Mouse (Mus musculus): ENCODE data around the gene Olfr316. TPM values are rescaled to one million over a fixed set of nuclear protein-coding genes. Genes with fewer than 3 reads are reported as not detected.
"Not testable (repeated sequence)": the region's sequence is repeated elsewhere in the genome, so short reads cannot be mapped to it uniquely, and the experiment has no call there.

Gene Olfr316
- polyA plus RNA-seq (2016; fragmentation: Nextera tagmentation; extraction: Ambion mirVana): not detected in 2 replicates

DNA sequence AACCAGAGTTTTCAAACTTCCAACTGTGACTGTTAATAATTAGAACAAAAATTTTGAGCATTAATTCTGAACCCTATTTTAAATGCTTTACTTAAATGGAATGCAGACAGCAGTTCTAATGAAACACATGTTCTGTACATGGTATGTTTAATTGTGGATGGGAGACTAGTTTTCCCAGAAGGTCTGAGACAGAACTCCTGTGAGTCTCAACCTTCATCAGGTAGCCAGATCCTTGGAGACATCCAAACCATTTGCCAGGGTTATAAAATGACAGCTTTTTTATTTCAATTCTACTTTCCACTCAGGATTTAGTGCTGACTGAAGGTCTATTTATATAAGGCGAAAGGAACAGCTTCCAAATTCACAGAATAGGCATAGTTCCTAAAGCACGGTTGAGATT is at the start of gene Olfr316:
Olfr316 (plus strand) TSS at position 301 of the 400 bp plus-strand sequence.
- 99% methylated on average over 2 of the region's 2 CpGs for WGBS
- no peak for ATAC-seq (ENCODE audit: low FRiP score, low read depth)
- H3K4me2 ChIP-seq (replicated peaks): no peak within 1 kb of the TSS

DNA sequence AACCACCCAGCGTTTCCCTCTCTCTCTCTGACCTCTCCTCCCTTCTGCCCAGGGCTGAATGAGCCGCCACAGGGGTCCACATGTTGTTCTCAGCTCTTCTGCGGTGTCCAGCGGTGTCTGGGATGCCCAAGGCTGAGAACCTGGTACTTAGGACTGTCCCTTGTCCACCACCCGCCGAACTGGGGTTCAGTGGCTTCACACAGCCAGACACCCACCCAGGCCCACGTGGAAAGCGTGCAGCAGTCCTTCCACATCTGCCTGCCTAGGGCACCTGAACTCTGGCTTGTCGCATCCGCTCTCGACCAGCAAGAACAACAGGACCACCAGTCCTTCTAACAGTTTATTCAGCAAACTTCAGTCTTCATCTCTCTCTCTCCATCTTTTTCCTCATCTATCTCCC is 43.4 kb upstream of the Olfr316 start:
- ATAC-seq (ENCODE audit: low FRiP score, low read depth): no peak
- Histone ChIP-seq H3K9me3 (no peaks in the 10 kb centered on the region), H3K4me1 (no peaks in the 10 kb centered on the region), H3K27me3 (replicated peaks) (no peaks in the 10 kb centered on the region), H3K36me3 (no peaks in the 10 kb centered on the region), H3K27ac (no peak overlapping the region), H3K4me3 (no peak overlapping the region), H3K4me2 (replicated peaks) (no peak overlapping the region), H3K9ac (no peak overlapping the region)
- WGBS: 81% methylated on average over 11 of the region's 11 CpGs

More for the DNA sequence above, at the start of gene Olfr316:
- no peaks in the 10 kb centered on the region for H3K36me3 ChIP-seq
- no peak within 1 kb of the TSS for H3K27ac ChIP-seq
- H3K4me3 ChIP-seq: no peak within 1 kb of the TSS
- H3K27me3 ChIP-seq (replicated peaks): no peaks in the 10 kb centered on the region
- no peaks in the 10 kb centered on the region for H3K9me3 ChIP-seq
- H3K4me1 ChIP-seq: no peaks in the 10 kb centered on the region
- no peak within 1 kb of the TSS for H3K9ac ChIP-seq

DNA sequence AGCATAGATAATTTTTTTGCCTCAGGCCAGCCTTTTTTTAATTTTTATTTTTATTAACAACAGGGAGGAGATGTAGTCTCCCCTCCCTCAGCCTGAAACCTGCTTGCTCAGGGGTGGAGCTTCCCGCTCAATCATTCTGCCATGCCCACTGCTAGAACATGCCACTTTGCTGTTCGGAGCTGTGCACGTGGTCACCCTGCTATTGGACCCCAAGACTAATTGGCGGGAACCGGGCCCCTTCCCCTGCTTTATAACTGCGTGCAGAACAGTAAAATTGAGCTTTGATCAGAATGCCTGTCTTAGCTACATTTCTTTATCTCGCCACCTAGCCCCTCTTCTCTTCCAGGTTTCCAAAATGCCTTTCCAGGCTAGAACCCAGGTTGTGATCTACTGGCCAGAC is 34.8 kb upstream of the Olfr316 start:
- not testable (repeated sequence) for H3K27me3 ChIP-seq (replicated peaks); ATAC-seq (ENCODE audit: low FRiP score, low read depth)
- WGBS: 92% methylated on average over 7 of the region's 7 CpGs

DNA sequence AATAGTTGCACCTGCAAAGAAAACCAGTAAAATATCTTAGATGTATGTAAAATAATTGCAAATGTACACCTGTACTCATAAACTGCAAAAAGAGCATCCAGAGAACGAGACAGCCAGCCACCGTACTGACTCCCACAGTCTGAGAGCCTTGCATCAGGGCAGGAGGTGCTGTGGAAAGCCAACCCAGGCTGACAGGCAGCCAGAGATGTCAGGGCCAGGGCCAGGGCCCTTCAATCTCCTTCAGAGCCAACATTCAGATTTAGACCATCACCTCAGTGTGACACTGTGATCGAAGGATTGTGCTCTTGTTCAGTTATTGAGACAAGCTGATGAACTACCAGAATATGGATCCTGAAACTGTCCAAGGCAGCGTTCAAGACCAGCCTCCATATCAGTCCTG is 32.8 kb upstream of the Olfr316 start:
- H3K27ac ChIP-seq: no peak overlapping the region
- H3K9me3 ChIP-seq: no peaks in the 10 kb centered on the region
- no peak for ATAC-seq (ENCODE audit: low FRiP score, low read depth)
- no peak overlapping the region for H3K4me3 ChIP-seq
- H3K4me2 ChIP-seq (replicated peaks): no peak overlapping the region
- H3K36me3 ChIP-seq: no peaks in the 10 kb centered on the region
- H3K9ac ChIP-seq: no peak overlapping the region
- WGBS: 84% methylated on average over 4 of the region's 4 CpGs
- no peaks in the 10 kb centered on the region for H3K4me1 ChIP-seq
- no peaks in the 10 kb centered on the region for H3K27me3 ChIP-seq (replicated peaks)

More for the DNA sequence above, 34.8 kb upstream of the Olfr316 start:
- not testable (repeated sequence) for H3K4me3 ChIP-seq; H3K4me1 ChIP-seq; H3K27ac ChIP-seq; H3K4me2 ChIP-seq (replicated peaks); H3K9me3 ChIP-seq; H3K36me3 ChIP-seq; H3K9ac ChIP-seq

DNA sequence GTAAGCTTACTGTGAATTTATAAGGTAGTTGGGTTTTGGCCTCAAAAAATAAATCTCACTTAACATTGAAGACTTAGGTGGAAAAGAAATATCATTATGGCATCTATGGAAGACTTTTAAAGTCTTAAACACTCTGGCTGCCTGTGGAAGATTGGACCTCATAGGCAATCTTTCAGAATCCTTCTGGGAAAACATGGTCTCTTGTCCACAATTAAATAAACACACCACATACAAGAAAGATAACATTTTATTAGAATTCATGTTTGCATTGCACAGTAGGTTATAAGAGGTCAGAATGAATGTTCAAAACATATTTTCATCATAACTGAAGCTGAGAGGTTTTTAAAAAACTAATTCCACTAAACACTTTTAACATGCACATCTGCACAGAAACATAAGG is 28.6 kb upstream of the Olfr316 start, which contains the start of gene Olfr318:
Olfr318 (minus strand) TSS at position 101 of the 400 bp plus-strand sequence.
- no peak within 1 kb of the TSS for H3K9ac ChIP-seq
- no peaks in the 10 kb centered on the region for H3K9me3 ChIP-seq
- no peaks in the 10 kb centered on the region for H3K36me3 ChIP-seq
- H3K4me2 ChIP-seq (replicated peaks): no peak within 1 kb of the TSS
- no peaks in the 10 kb centered on the region for H3K27me3 ChIP-seq (replicated peaks)
- H3K4me1 ChIP-seq: no peaks in the 10 kb centered on the region
- no peak within 1 kb of the TSS for H3K4me3 ChIP-seq
- no peak for ATAC-seq (ENCODE audit: low FRiP score, low read depth)
- H3K27ac ChIP-seq: no peak within 1 kb of the TSS

DNA sequence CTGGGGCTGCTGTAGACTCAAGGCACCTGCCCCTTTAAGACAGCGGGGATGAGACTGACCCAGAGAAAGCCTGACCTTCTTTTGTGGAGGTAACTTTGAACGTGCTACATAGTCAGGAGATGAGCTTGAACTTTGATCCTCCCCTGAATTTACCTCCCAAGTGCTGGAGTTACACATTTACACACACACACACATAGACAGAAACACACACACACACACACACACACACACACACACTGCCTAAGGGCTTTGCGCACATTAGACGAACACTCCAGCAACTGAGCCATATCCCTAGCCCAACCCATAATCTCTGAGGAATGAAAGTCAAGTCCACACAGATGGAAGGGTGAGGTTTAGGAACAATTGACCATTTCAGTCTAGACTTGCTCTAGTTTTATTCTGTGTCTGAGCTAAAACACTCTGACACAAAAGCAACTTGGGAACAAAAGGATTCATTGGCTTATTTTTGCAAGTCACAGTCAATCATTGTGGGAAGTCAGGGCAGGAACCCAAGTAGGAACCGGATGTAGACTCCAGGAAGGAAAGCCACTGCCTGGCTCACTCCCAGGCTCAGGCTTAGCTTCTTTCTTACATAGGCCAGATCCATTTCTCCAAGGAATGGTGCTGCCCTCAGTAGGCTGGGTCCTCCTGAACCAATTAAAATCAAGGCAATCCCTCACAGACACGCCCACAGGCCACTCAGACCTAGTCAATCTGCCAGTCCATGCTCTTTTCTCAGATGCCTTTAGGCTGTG is 24.5 kb upstream of the Olfr316 start:
- not testable (repeated sequence) for H3K36me3 ChIP-seq; ATAC-seq (ENCODE audit: low FRiP score, low read depth); H3K4me2 ChIP-seq (replicated peaks); H3K4me3 ChIP-seq; H3K27ac ChIP-seq; H3K9ac ChIP-seq; H3K4me1 ChIP-seq; H3K27me3 ChIP-seq (replicated peaks); H3K9me3 ChIP-seq
- WGBS: 84% methylated on average over 6 of the region's 6 CpGs

DNA sequence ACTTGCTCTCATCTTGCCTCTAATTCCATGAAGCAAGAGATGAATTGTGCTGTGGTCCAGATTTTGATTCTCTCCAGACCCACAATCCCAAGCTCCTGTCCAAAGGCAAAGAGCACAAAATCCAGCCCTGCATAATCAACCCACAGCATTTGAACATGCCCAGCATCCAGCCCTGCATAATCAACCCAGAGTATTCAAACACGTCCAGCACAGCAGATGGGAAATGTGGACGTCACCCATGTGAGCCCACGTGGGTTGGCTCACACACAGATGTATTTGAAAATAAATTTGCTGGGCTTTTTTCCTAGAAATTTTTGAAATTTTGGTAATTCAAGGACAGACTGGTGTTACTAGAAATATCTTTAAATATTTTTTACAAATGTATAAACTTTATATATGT is 19.2 kb upstream of the Olfr316 start:
- H3K27ac ChIP-seq: no peak overlapping the region
- H3K9me3 ChIP-seq: no peaks in the 10 kb centered on the region
- H3K4me3 ChIP-seq: no peak overlapping the region
- H3K27me3 ChIP-seq (replicated peaks): no peaks in the 10 kb centered on the region
- H3K4me2 ChIP-seq (replicated peaks): no peak overlapping the region
- H3K4me1 ChIP-seq: no peaks in the 10 kb centered on the region
- no peak for ATAC-seq (ENCODE audit: low FRiP score, low read depth)
- H3K9ac ChIP-seq: no peak overlapping the region
- no peaks in the 10 kb centered on the region for H3K36me3 ChIP-seq
- 56% methylated on average over 3 of the region's 3 CpGs for WGBS

DNA sequence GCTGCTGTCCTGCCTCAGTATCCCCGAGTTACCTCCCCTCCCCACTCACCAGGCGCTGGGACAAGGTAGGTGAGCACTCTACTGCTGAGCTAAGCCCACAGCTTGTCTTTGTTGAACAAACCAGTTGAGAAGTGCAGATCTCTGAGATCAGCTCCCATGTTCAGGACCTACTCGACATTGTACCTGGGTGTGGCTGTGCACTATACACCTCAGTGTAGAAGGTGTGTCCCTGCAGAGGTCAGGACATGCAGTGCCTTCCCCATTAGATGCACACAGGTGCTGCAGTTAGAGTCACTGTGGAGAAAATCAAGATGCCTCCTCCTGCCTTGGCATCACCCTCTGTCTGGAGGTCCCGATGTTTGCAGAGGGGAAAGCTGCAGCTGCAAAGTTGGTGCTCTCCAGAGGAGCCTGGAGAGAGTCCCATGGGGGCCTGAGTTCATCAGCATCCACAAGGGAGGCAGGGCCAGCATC is 13.7 kb upstream of the Olfr316 start, which contains the start of gene Olfr317:
Olfr317 (minus strand) TSS at position 421 of the 471 bp plus-strand sequence.
- 78% methylated on average over 4 of the region's 4 CpGs for WGBS
- no peaks in the 10 kb centered on the region for H3K36me3 ChIP-seq
- H3K27ac ChIP-seq: no peak within 1 kb of the TSS

DNA sequence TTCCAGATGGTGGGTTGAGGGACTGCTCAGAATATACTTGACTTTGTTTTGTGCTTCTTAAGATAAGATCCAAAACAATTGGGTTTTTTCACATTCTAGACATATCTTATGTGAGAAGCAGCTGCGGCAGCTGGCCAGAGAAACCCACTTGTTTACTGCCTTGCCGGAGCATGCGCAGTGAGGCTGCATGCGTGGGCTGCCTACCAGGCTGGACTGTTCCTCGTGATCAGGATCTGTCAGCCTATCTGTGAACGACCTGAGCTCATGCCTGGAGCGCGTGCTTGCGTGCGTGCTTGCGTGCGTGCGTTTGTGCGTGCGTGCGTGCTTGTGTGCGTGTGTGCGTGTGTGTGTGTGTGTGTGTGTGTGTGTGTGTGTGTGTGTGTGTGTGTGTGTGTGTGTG is 1.4 kb upstream of the Olfr316 start:
- not testable (repeated sequence) for H3K27me3 ChIP-seq (replicated peaks); H3K4me3 ChIP-seq; H3K4me2 ChIP-seq (replicated peaks); H3K9ac ChIP-seq; H3K36me3 ChIP-seq; ATAC-seq (ENCODE audit: low FRiP score, low read depth); H3K27ac ChIP-seq; H3K4me1 ChIP-seq; H3K9me3 ChIP-seq
- WGBS: 75% methylated on average over 18 of the region's 18 CpGs

More for the DNA sequence above, 13.7 kb upstream of the Olfr316 start, which contains the start of gene Olfr317:
- Histone ChIP-seq H3K27me3 (replicated peaks) (no peaks in the 10 kb centered on the region), H3K9me3 (no peaks in the 10 kb centered on the region), H3K4me3 (no peak within 1 kb of the TSS), H3K4me1 (no peaks in the 10 kb centered on the region), H3K4me2 (replicated peaks) (no peak within 1 kb of the TSS), H3K9ac (no peak within 1 kb of the TSS)
- no peak for ATAC-seq (ENCODE audit: low FRiP score, low read depth)

DNA sequence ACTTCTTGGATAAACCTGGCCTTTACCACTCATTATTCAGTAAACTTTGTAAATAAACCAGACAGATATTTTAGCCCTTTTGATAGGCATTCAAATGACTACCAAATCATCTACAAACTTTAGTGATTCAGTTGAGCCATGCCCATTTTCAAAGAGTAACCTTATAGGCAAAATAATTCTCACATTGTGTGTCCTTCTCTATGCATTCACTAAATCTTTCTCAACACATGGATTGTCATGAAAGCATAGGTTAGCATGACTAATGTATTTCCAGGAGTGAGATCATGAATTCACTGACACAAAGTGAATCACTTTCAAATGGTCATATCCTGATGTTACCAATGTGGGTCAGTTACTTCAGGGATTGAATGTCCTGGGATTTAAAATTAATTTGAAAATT is 20.4 kb downstream of the Olfr316 start, which contains the start of gene Olfr315:
Olfr315 (plus strand) TSS at position 301 of the 400 bp plus-strand sequence.
- Histone ChIP-seq H3K9ac (no peak within 1 kb of the TSS), H3K9me3 (no peaks in the 10 kb centered on the region), H3K36me3 (no peaks in the 10 kb centered on the region), H3K27me3 (replicated peaks) (no peaks in the 10 kb centered on the region), H3K4me2 (replicated peaks) (no peak within 1 kb of the TSS), H3K27ac (no peak within 1 kb of the TSS), H3K4me3 (no peak within 1 kb of the TSS), H3K4me1 (no peaks in the 10 kb centered on the region)
- ATAC-seq (ENCODE audit: low FRiP score, low read depth): no peak

DNA sequence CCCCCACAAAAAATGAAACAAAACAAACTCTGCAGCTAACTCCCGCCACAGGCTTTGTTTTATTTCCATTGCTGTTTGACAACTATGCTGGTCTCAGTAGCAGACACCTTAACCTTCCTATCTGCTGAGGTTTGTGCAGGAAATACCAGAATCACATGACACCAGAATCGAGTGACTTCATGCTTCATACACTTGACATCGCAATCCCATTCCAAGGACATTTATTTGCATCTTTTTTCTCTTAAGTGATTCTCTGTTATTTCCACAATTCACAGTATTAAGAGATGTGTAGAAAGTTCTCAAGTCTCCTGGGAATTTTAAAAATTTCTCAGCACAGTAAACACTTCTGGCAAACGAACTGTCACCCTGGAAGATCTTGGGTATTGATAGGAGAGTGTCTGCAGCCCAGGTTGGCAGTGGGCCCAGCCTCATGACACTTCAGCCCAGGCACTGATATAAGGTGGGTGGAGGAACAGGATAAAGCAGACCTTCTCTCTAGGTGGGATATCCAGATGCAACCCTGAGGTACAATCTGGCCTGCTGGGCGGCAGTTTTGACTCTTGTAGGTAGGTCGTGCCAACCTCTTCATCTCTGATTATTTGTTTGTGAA is 30.1 kb downstream of the Olfr316 start, which contains the start of gene Olfr314:
Olfr314 (plus strand) TSS at position 473 of the 610 bp plus-strand sequence.
- no peak within 1 kb of the TSS for H3K9ac ChIP-seq
- H3K4me3 ChIP-seq: no peak within 1 kb of the TSS
- H3K27ac ChIP-seq: no peak within 1 kb of the TSS
- no peaks in the 10 kb centered on the region for H3K36me3 ChIP-seq
- H3K4me1 ChIP-seq: no peaks in the 10 kb centered on the region
- no peaks in the 10 kb centered on the region for H3K27me3 ChIP-seq (replicated peaks)
- 85% methylated on average over 6 of the region's 6 CpGs for WGBS
- H3K4me2 ChIP-seq (replicated peaks): no peak within 1 kb of the TSS
- no peak for ATAC-seq (ENCODE audit: low FRiP score, low read depth)
- no peaks in the 10 kb centered on the region for H3K9me3 ChIP-seq

DNA sequence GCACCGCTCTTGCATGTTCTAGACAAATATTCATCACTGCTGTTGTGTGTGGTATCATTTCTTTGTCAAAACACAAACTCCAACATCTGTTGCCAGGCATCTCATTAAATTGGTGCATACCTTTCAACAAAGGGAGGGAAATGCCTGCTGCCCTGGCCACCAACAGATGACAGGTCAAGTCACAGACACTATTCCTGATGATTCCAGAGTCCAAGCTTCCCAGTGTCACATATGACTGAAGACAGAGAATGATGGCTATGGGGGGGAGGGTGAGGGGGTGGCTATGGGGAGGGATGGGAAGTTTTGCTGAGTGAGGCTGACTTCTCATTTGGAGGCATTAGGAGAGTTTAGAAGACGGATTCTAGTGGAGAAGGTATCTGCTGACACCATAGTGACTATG is 31.6 kb downstream of the Olfr316 start:
- no peak overlapping the region for H3K27ac ChIP-seq
- ATAC-seq (ENCODE audit: low FRiP score, low read depth): no peak
- H3K27me3 ChIP-seq (replicated peaks): no peaks in the 10 kb centered on the region
- no peak overlapping the region for H3K4me3 ChIP-seq
- no peak overlapping the region for H3K4me2 ChIP-seq (replicated peaks)
- no peaks in the 10 kb centered on the region for H3K9me3 ChIP-seq
- H3K9ac ChIP-seq: no peak overlapping the region
- no peaks in the 10 kb centered on the region for H3K36me3 ChIP-seq
- 77% methylated on average over 2 of the region's 2 CpGs for WGBS
- H3K4me1 ChIP-seq: no peaks in the 10 kb centered on the region
